Mouse (Mus musculus): ENCODE measurements around the gene Arl14ep. TPM values are rescaled to one million over a fixed set of nuclear protein-coding genes. Genes with fewer than 3 reads are reported as not detected.

The Arl14ep gene
- polyA plus RNA-seq, 1 experiment = 22.8 TPM

DNA sequence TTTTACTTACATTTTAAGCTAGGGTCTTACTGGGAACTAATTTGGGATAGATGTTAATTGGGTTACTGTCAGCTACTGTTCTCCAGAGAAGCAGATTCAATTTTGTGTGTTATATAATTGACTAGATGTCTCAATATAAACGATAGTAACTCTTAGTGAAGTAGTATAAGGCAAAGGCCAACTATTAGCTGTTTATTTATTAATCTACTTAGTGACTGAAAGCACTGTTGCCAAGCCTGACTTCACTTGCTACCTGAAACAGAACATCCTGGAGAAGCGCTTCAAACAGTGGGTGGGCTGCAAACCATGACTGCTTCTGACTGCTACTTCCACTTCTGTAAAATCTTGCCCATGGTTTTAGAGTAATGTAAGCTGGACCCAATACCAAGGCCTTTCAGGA lies 13.2 kb downstream of the Arl14ep start:
- no peak for TF ChIP-seq GATA1 (IDR thresholded peaks at IDR 0.05; ENCODE audit: low read length)

- TF ChIP-seq GATA1 (IDR thresholded peaks at IDR 0.05; ENCODE audit: low read length) = no peak
These were observed 14.0 kb downstream of the Arl14ep start for GRCm38 (mm10) chr2:106960237-106960636.

DNA sequence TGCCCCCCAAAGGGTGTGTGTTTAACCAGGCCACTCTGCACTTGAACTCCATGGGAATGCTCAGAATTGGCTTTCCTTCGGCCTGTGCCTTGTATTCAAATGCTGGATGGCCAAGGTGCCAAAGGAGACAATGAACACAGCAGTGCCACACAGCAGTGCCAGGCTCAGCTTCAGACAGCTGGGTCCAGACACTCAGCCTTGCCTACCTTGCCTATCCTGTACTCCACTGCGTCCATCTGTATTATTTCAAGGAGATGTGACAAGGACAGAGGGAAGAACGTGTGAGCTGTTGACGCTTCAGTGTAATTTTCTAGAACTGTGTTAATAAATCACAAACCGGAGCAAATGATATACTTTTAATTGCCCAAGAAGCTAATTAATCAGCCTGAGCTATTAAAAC lies 14.8 kb downstream of the Arl14ep start:
- no peak for TF ChIP-seq GATA1 (IDR thresholded peaks at IDR 0.05; ENCODE audit: low read length)

DNA sequence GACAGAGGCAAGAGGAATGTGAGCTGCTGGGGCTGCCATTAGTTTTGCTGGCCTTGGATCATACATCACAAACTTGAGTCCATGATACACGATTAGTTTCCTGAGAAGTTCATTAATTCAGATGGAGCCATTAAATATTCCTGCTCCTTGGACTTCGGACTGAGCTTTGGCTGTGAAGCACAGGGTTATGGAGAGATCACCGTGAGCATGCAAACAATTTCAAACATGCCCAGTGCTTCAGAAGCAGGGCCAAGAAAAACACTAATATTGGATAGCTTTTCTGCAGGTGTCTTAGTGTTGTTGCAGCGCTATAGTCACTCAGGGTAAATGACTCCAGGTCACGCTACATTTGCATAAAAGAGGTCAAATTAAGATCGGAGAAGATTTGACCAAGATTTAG lies 15.3 kb downstream of the Arl14ep start:
- no peak for TF ChIP-seq GATA1 (IDR thresholded peaks at IDR 0.05; ENCODE audit: low read length)

DNA sequence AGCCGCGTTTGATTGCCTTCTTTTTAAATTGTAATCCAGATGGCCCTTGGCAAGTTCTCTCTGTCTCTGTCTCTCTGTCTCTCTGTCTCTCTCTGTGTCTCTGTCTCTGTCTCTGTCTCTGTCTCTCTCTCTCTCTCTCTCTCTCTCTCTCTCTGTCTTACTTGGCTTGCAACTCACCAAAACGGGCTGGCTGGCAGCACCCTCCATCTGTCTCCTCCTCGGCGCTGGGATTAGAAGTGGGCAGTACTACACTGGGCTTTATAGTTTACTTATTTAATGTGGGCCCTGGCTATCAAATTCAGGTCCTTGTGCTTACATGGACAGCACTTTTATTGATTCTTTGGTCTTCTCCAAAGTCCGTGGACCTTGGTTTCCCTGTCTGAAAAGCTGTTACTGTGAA lies 18.1 kb downstream of the Arl14ep start:
- TF ChIP-seq GATA1 (IDR thresholded peaks at IDR 0.05; ENCODE audit: low read length) = no peak

DNA sequence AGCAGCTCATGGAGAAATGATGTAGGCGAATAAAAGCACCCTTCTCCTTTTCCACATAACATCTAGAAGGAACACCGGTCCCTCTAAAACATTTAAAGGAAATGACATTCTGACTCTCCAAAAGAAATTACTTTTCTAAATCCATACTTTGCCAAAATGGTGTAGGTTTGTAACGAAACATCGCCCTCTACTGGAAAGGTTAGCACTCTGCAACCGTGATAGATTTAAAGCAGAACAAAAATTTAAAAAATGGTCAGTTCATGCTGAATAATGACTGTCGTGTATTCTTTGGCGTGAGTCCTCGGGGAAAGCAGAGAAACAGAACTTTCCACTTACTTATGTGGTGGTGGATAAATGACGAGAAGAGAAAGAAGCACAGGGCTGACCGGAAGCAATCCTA lies 18.6 kb downstream of the Arl14ep start:
- no peak for TF ChIP-seq GATA1 (IDR thresholded peaks at IDR 0.05; ENCODE audit: low read length)

DNA sequence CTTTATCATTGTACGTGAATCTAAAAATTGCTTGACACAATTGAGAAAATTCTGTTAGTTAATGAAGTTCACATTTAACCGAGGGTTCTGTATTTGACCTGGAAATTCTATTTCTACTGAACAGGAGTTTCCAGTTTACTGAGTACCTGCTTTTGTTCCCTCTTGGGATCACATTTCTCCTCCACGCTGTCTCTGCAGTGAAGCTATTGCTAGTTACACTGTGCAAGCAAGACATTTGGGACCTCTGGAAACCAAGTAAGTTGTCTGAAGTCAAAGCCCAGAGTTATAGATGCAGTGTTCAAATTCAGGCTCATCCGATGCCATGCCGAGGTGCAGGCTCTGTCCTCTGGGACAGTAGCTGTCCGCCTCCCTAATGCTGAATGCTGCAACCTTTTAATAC lies 19.2 kb downstream of the Arl14ep start:
- TF ChIP-seq GATA1 (IDR thresholded peaks at IDR 0.05; ENCODE audit: low read length) = no peak

DNA sequence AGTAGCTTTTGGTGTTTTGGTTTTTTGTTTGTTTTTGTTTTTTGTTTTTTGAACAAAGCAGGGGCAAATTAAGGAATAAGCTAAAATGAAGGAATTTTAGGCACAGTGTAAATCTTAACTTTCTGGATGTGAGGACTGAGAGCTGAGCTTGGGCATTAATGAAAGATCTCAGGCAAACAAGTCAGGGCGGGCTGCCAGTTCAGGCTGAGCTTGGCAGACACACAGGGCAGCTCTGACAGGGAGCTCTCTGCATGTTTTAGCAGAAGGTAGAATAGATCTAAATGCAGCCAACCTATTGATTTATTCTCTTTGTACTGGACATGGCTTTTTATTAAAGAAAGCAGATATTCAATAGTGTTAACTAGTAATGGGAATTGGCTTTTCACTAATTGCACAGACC lies 31.8 kb downstream of the Arl14ep start:
- TF ChIP-seq GATA1 (IDR thresholded peaks at IDR 0.05; ENCODE audit: low read length) = no peak

GRCm38 (mm10) chr2:106935681-106936080 lies 38.5 kb downstream of the Arl14ep start:
- TF ChIP-seq GATA1 (IDR thresholded peaks at IDR 0.05; ENCODE audit: low read length) = no peak

- no peak for TF ChIP-seq GATA1 (IDR thresholded peaks at IDR 0.05; ENCODE audit: low read length)
These were observed 44.3 kb downstream of the Arl14ep start for GRCm38 (mm10) chr2:106929906-106930305.

Other genes starting within 250 kb of the Arl14ep start
- gene Fshb, start 85.2 kb upstream of the Arl14ep start, polyA plus RNA-seq (2012) = not detected in 2 replicates